Mouse (Mus musculus): Measurements from ENCODE around the gene Ralgds. TPM values are rescaled to one million over a fixed set of nuclear protein-coding genes. Genes with fewer than 3 reads are reported as not detected.

The Ralgds gene
- polyA plus RNA-seq, 1 experiment from 2014 or later: 12.2 TPM

DNA sequence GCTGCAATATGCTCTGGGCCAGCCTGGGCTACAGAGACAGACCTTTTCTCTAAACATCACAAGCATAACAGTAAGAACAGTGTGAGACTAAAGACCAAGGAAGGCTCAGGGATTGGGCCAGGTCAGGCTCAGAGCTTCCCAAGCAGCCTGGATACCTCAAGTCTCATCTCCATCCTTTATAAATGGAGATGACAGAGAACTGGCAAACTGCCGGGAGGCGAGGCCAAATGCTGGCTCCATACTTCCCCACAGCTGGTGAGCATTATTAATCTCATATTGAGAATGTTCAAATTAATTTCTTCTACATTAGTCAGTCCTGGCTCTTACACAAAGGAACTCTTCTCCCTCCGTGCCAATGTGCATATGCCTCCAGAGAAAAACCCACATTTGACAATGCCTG lies 63.9 kb downstream of the Ralgds start:
- 88% methylated on average over 3 of the region's 3 CpGs for WGBS (ENCODE audit: insufficient replicate concordance)
- Histone ChIP-seq H3K9me3 (replicated peaks; ENCODE audit: control insufficient read depth, low read length) (no peaks in the 10 kb centered on the region), H3K4me3 (ENCODE audit: low read depth, low read length) (no peak overlapping the region), H3K36me3 (ENCODE audit: control insufficient read depth, insufficient read depth, low read length) (peaks cover 28% of the 10 kb centered on the region), H3K27ac (ENCODE audit: low read depth, low read length) (no peak overlapping the region), H3K27me3 (ENCODE audit: control insufficient read depth, insufficient read depth, low read length) (no peaks in the 10 kb centered on the region), H3K4me2 (no peak overlapping the region), H3K9ac (ENCODE audit: low read depth, low read length) (no peak overlapping the region), H3K4me1 (ENCODE audit: control insufficient read depth, insufficient read depth, low read length) (no peaks in the 10 kb centered on the region)
- ATAC-seq (replicated peaks; ENCODE audit: insufficient number of reproducible peaks, low FRiP score, low TSS enrichment): no peak

DNA sequence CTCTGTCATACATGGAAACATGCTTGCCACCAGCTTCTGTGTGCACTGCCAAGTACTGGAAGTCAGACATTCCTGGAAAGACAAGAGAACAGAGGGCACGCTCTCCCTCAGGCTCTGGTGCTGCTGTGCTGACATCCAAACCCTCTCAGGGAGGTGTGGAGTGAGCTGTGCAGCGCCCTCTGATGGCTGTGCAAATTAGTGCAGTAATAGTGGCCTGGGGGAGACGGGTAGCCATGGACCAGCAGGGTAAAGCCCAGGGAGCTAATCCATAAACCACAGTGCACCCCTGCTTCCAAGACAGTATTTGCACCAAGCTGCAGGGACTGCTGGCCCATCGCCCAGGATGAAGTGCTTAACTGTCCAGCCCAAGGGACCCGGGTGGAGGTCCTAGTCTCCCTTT lies 65.1 kb downstream of the Ralgds start:
- H3K9me3 ChIP-seq (replicated peaks; ENCODE audit: control insufficient read depth, low read length): no peaks in the 10 kb centered on the region
- peaks cover 26% of the 10 kb centered on the region for H3K36me3 ChIP-seq (ENCODE audit: control insufficient read depth, insufficient read depth, low read length)
- H3K27me3 ChIP-seq (ENCODE audit: control insufficient read depth, insufficient read depth, low read length): no peaks in the 10 kb centered on the region
- H3K27ac ChIP-seq (ENCODE audit: low read depth, low read length): no peak overlapping the region
- H3K4me1 ChIP-seq (ENCODE audit: control insufficient read depth, insufficient read depth, low read length): no peaks in the 10 kb centered on the region
- H3K4me2 ChIP-seq: no peak overlapping the region
- H3K9ac ChIP-seq (ENCODE audit: low read depth, low read length): no peak overlapping the region
- ATAC-seq (replicated peaks; ENCODE audit: insufficient number of reproducible peaks, low FRiP score, low TSS enrichment): no peak
- no peak overlapping the region for H3K4me3 ChIP-seq (ENCODE audit: low read depth, low read length)
- WGBS (ENCODE audit: insufficient replicate concordance): 68% methylated on average over 5 of the region's 5 CpGs

DNA sequence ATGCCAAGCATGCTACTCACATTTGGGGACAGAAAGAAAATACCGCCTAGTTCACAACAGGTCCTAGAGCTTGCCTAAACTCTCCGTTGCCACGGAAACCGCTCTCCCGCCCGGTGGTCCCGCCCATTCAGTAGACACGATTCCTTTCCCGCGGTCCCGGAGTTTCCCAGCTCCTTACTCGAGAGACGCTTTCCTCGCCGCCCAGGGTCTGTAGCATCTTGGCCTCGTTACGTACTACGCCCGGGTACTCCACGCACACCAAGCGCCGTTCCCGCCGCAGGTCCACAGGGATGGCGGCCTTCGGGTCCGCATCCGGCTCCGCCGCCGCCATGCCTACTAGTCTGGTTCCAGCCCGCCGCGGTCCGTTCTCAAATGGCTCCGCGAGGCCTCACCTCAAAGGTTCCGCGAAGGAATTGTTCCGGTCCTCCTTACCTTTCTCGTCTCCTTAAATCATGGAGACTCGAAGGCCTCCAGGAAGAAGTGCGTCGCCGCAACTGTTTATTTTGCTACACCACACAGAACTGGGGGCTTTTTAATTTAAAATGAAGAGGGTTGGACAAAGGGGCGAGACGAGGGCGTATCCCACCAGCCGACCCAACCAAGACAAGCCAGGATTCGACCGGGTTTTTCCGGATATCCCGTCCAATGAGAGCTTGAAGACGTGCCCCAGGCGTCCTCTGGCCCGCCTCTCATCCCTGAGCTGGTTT lies 69.9 kb downstream of the Ralgds start:
- Histone ChIP-seq H3K4me2 (peak overlapping the region; percentile 71), H3K9me3 (replicated peaks; ENCODE audit: control insufficient read depth, low read length) (no peaks in the 10 kb centered on the region), H3K9ac (ENCODE audit: low read depth, low read length) (peak overlapping the region; percentile 80), H3K27ac (ENCODE audit: low read depth, low read length) (peak overlapping the region; percentile 41), H3K4me1 (ENCODE audit: control insufficient read depth, insufficient read depth, low read length) (0 out of 2 replicates have a peak, but pooled peaks cover 4% of the 10 kb centered on the region), H3K4me3 (ENCODE audit: low read depth, low read length) (peak overlapping the region; percentile 77), H3K27me3 (ENCODE audit: control insufficient read depth, insufficient read depth, low read length) (no peaks in the 10 kb centered on the region), H3K36me3 (ENCODE audit: control insufficient read depth, insufficient read depth, low read length) (peaks cover 7% of the 10 kb centered on the region)
- ATAC-seq (replicated peaks; ENCODE audit: insufficient number of reproducible peaks, low FRiP score, low TSS enrichment): peak; percentile 76
- WGBS (ENCODE audit: insufficient replicate concordance): under 1% methylated on average over 56 of the region's 56 CpGs

DNA sequence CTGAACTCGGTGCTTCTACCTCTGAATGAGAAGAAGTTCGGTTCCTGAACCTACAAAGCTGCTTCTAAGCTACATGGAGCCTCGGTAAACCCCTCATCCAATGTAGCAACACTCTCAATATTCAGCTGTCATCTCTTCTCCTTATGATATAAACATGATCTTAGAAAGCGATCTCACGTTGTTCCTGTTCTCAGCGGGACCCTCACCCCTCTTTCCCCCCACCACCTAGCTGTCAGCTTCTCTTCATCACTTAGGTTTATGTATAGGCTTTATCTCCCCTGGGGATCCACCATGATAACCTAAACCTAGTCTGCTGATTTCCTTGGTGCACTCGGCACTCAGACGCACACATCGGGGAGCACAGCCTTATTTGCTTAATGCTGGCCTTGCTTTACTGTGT lies 70.7 kb downstream of the Ralgds start, which contains the start of gene Gtf3c5:
Gene Gtf3c5, minus strand, starts transcription at position 101 of the 400 bp plus-strand sequence.
- H3K36me3 ChIP-seq (ENCODE audit: control insufficient read depth, insufficient read depth, low read length): 0 out of 2 replicates have a peak, but pooled peaks cover 4% of the 10 kb centered on the region
- peak within 1 kb of the TSS; percentile 41 for H3K27ac ChIP-seq (ENCODE audit: low read depth, low read length)
- peak within 1 kb of the TSS; percentile 80 for H3K9ac ChIP-seq (ENCODE audit: low read depth, low read length)
- no peaks in the 10 kb centered on the region for H3K9me3 ChIP-seq (replicated peaks; ENCODE audit: control insufficient read depth, low read length)
- peak within 1 kb of the TSS; percentile 77 for H3K4me3 ChIP-seq (ENCODE audit: low read depth, low read length)
- H3K4me2 ChIP-seq: peak within 1 kb of the TSS; percentile 71
- no peak for ATAC-seq (replicated peaks; ENCODE audit: insufficient number of reproducible peaks, low FRiP score, low TSS enrichment)
- 0 out of 2 replicates have a peak, but pooled peaks cover 4% of the 10 kb centered on the region for H3K4me1 ChIP-seq (ENCODE audit: control insufficient read depth, insufficient read depth, low read length)
- 72% methylated on average over 9 of the region's 9 CpGs for WGBS (ENCODE audit: insufficient replicate concordance)
- H3K27me3 ChIP-seq (ENCODE audit: control insufficient read depth, insufficient read depth, low read length): no peaks in the 10 kb centered on the region

DNA sequence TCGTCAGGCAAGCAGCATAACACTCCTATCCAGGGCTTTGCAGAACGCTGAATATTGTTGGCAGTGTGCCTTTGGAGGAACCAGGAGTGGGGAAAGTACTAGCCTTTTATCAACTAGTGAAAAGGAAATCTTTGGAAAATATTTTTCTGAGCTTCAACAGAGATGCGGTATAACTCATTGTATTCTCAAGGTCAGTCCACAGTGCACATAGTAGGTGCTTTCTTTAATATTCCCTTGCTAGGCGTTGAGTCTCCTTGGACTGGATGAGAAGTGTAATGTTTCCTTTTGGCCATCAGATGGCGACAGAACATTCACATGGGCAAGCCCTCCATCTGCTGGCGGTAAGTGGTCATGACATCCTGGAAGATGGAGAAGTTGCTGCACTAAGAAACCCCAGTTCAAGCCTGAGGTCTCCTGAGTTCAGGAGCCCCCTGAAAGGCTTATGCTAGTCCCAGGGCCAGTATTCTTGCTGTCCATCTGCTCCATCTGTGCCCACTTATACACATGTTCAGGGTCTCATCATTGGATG lies 72.2 kb downstream of the Ralgds start:
- Histone ChIP-seq H3K9ac (ENCODE audit: low read depth, low read length) (no peak overlapping the region), H3K27me3 (ENCODE audit: control insufficient read depth, insufficient read depth, low read length) (no peaks in the 10 kb centered on the region), H3K27ac (ENCODE audit: low read depth, low read length) (no peak overlapping the region), H3K4me2 (no peak overlapping the region), H3K36me3 (ENCODE audit: control insufficient read depth, insufficient read depth, low read length) (no peaks in the 10 kb centered on the region), H3K4me3 (ENCODE audit: low read depth, low read length) (no peak overlapping the region), H3K4me1 (ENCODE audit: control insufficient read depth, insufficient read depth, low read length) (0 out of 2 replicates have a peak, but pooled peaks cover 4% of the 10 kb centered on the region), H3K9me3 (replicated peaks; ENCODE audit: control insufficient read depth, low read length) (no peaks in the 10 kb centered on the region)
- WGBS (ENCODE audit: insufficient replicate concordance): 18% methylated on average over 6 of the region's 6 CpGs
- ATAC-seq (replicated peaks; ENCODE audit: insufficient number of reproducible peaks, low FRiP score, low TSS enrichment): no peak

DNA sequence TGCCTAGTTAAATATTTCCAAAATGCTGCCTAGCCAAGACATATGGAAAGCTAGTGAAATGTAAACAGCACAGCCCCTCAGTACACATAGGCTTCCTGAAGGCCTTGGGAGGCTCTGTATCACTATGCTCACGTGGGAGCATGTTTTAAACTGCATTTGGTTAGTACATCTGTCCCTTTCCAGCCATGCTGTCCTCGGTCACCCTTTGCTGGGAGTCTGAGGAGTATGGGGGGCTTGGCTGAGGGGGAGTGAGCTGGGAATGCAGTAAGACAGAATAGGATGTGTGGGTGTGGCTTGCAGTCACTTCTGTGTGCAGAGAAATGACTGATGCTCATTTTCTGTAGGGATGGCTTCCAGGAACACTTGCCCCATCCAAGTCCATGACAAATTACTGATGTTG lies 72.8 kb downstream of the Ralgds start:
- Histone ChIP-seq H3K4me2 (no peak overlapping the region), H3K4me3 (ENCODE audit: low read depth, low read length) (no peak overlapping the region), H3K9me3 (replicated peaks; ENCODE audit: control insufficient read depth, low read length) (no peaks in the 10 kb centered on the region), H3K27me3 (ENCODE audit: control insufficient read depth, insufficient read depth, low read length) (no peaks in the 10 kb centered on the region), H3K36me3 (ENCODE audit: control insufficient read depth, insufficient read depth, low read length) (no peaks in the 10 kb centered on the region), H3K27ac (ENCODE audit: low read depth, low read length) (no peak overlapping the region), H3K4me1 (ENCODE audit: control insufficient read depth, insufficient read depth, low read length) (0 out of 2 replicates have a peak, but pooled peaks cover 4% of the 10 kb centered on the region), H3K9ac (ENCODE audit: low read depth, low read length) (no peak overlapping the region)
- WGBS (ENCODE audit: insufficient replicate concordance): 53% methylated on average over 2 of the region's 2 CpGs
- ATAC-seq (replicated peaks; ENCODE audit: insufficient number of reproducible peaks, low FRiP score, low TSS enrichment): no peak

DNA sequence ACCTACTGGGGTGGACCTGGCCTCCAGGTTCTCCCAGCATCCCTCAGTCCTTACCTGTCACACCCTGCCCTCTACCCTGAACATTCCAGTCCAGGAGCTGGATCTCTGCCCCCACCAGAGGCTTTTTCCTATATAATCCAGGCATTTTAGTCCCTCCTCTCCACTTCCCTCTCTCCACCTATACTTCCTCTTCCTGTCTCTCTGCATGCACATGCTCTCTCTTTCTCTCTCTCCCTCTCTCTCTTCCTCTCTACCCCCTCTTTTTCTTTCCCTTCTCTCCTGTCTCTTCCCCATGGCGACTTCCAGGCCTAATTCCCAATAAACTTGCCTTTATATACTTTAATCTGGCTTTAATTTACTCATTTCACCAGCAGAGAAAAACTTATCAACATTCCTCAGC lies 75.6 kb downstream of the Ralgds start:
- ATAC-seq (replicated peaks; ENCODE audit: insufficient number of reproducible peaks, low FRiP score, low TSS enrichment): no peak
- 41% methylated on average over 1 of the region's 1 CpGs for WGBS (ENCODE audit: insufficient replicate concordance)
- no peaks in the 10 kb centered on the region for H3K36me3 ChIP-seq (ENCODE audit: control insufficient read depth, insufficient read depth, low read length)
- no peaks in the 10 kb centered on the region for H3K9me3 ChIP-seq (replicated peaks; ENCODE audit: control insufficient read depth, low read length)
- H3K4me2 ChIP-seq: no peak overlapping the region
- no peak overlapping the region for H3K27ac ChIP-seq (ENCODE audit: low read depth, low read length)
- H3K4me1 ChIP-seq (ENCODE audit: control insufficient read depth, insufficient read depth, low read length): 0 out of 2 replicates have a peak, but pooled peaks cover 1% of the 10 kb centered on the region
- no peak overlapping the region for H3K4me3 ChIP-seq (ENCODE audit: low read depth, low read length)
- H3K27me3 ChIP-seq (ENCODE audit: control insufficient read depth, insufficient read depth, low read length): peaks cover 3% of the 10 kb centered on the region; the same call in 1 of the 2 replicates
- H3K9ac ChIP-seq (ENCODE audit: low read depth, low read length): no peak overlapping the region

DNA sequence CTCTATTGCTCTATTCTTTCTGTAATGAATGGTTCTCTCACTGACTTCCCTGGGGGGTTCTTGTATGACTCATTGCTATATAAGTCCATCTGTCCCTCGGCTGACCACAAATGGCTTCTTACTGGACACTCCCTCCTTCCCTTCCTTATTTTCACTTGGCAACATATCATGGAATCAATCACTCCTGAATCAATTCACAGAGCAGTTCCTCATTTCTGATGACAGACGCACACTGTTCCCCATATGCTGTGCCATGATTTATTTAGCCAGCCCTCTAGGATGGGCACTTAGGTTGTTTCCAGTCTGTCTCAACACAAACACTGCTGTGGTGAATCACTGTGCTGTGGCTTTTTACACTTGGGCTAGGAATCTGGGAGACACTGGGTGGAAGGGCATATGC lies 78.6 kb downstream of the Ralgds start:
- no peak for ATAC-seq (replicated peaks; ENCODE audit: insufficient number of reproducible peaks, low FRiP score, low TSS enrichment)
- no peak overlapping the region for H3K9ac ChIP-seq (ENCODE audit: low read depth, low read length)
- no peak overlapping the region for H3K27ac ChIP-seq (ENCODE audit: low read depth, low read length)
- H3K4me1 ChIP-seq (ENCODE audit: control insufficient read depth, insufficient read depth, low read length): no peaks in the 10 kb centered on the region
- no peak overlapping the region for H3K4me3 ChIP-seq (ENCODE audit: low read depth, low read length)
- H3K9me3 ChIP-seq (replicated peaks; ENCODE audit: control insufficient read depth, low read length): no peaks in the 10 kb centered on the region
- H3K27me3 ChIP-seq (ENCODE audit: control insufficient read depth, insufficient read depth, low read length): peaks cover 3% of the 10 kb centered on the region; the same call in 1 of the 2 replicates
- 70% methylated on average over 2 of the region's 2 CpGs for WGBS (ENCODE audit: insufficient replicate concordance)
- no peaks in the 10 kb centered on the region for H3K36me3 ChIP-seq (ENCODE audit: control insufficient read depth, insufficient read depth, low read length)
- no peak overlapping the region for H3K4me2 ChIP-seq
